Mouse (Mus musculus) skeletal muscle tissue, adult 2 months (tissue): ENCODE data around the gene Loxl1.

Experiments
- DNase-seq: peaks from one replicate; pipeline ENCODE4 v3.0.0-alpha.2; 2012; ENCODE audit warnings: low read depth, low spot score

The Loxl1 gene

GRCm38 (mm10) chr9:58312196-58312943 lies 616 bp downstream of the Loxl1 start:
- no peak for DNase-seq

GRCm38 (mm10) chr9:58311191-58311910 lies 1.6 kb downstream of the Loxl1 start:
- no peak for DNase-seq

- peak; percentile 74 for DNase-seq
These were observed 2.8 kb downstream of the Loxl1 start for GRCm38 (mm10) chr9:58310043-58310660.

- peak; percentile 84 for DNase-seq
These were observed 4.6 kb downstream of the Loxl1 start for GRCm38 (mm10) chr9:58308395-58308794.

GRCm38 (mm10) chr9:58305686-58306085 lies 7.3 kb downstream of the Loxl1 start:
- DNase-seq = no peak

- no peak for DNase-seq
These were observed 9.3 kb downstream of the Loxl1 start for GRCm38 (mm10) chr9:58303599-58304271.

GRCm38 (mm10) chr9:58303115-58303514 lies 9.9 kb downstream of the Loxl1 start:
- no peak for DNase-seq

GRCm38 (mm10) chr9:58299356-58299799 lies 13.6 kb downstream of the Loxl1 start:
- DNase-seq = peak; percentile 76

GRCm38 (mm10) chr9:58297961-58298477 lies 15.0 kb downstream of the Loxl1 start:
- DNase-seq = no peak

- DNase-seq = no peak
These were observed 15.9 kb downstream of the Loxl1 start for GRCm38 (mm10) chr9:58297065-58297464.

GRCm38 (mm10) chr9:58295766-58296361 lies 17.1 kb downstream of the Loxl1 start:
- peak; percentile 79 for DNase-seq

GRCm38 (mm10) chr9:58295345-58295744 lies 17.6 kb downstream of the Loxl1 start:
- no peak for DNase-seq

- DNase-seq = no peak
These were observed 18.5 kb downstream of the Loxl1 start for GRCm38 (mm10) chr9:58294527-58294926.

GRCm38 (mm10) chr9:58289901-58290300 lies 23.1 kb downstream of the Loxl1 start:
- no peak for DNase-seq

GRCm38 (mm10) chr9:58289090-58289489 lies 23.9 kb downstream of the Loxl1 start:
- DNase-seq = no peak

- DNase-seq = no peak
These were observed 29.6 kb downstream of the Loxl1 start for GRCm38 (mm10) chr9:58283431-58283830.

- no peak for DNase-seq
These were observed 31.4 kb downstream of the Loxl1 start for GRCm38 (mm10) chr9:58281597-58281996.

GRCm38 (mm10) chr9:58280259-58281109 lies 32.5 kb downstream of the Loxl1 start:
- DNase-seq = peak; percentile 91

- no peak for DNase-seq
These were observed 33.2 kb downstream of the Loxl1 start for GRCm38 (mm10) chr9:58279780-58280179.
